Mouse (Mus musculus): ENCODE results near the gene Smug1. TPM values are rescaled to one million over a fixed set of nuclear protein-coding genes. Genes with fewer than 3 reads are reported as not detected.
A peak's percentile ranks its signal among the peaks of the same experiment; 100 is the strongest.

The Smug1 gene
- polyA plus RNA-seq, 1 experiment from 2014 or later, result 10.6 TPM

GRCm38 (mm10) chr15:103202088-103202793 is 35.3 kb upstream of the Smug1 start:
- peak; percentile 56; the same call in 1 of the 2 replicates for ATAC-seq (ENCODE audit: low FRiP score, low TSS enrichment)
- TF ChIP-seq EP300 (optimal IDR thresholded peaks at IDR 0.05) (no peak), CTCF (IDR thresholded peaks at IDR 0.05; ENCODE audit: low read depth) (no peak)
- WGBS, result 27% methylated on average over 6 of the region's 6 CpGs

GRCm38 (mm10) chr15:103197785-103198184 is 30.9 kb upstream of the Smug1 start:
- Histone ChIP-seq H3K4me1 (replicated peaks; ENCODE audit: control insufficient read depth, insufficient read depth) (no peaks in the 10 kb centered on the region), H3K27me3 (ENCODE audit: control insufficient read depth, insufficient read depth, low read length) (no peaks in the 10 kb centered on the region), H3K4me2 (replicated peaks; ENCODE audit: low read depth) (no peak overlapping the region), H3K4me3 (ENCODE audit: low read depth, low read length) (no peak overlapping the region), H3K36me3 (ENCODE audit: control insufficient read depth, insufficient read depth, low read length) (peaks cover 15% of the 10 kb centered on the region; the same call in 1 of the 2 replicates), H3K9me3 (ENCODE audit: control insufficient read depth, low read length) (no peaks in the 10 kb centered on the region), H3K27ac (replicated peaks) (no peak overlapping the region), H3K9ac (ENCODE audit: low read length) (no peak overlapping the region)
- no peak for ATAC-seq (ENCODE audit: low FRiP score, low TSS enrichment)
- no peak for DNase-seq (ENCODE audit: low spot score)
- 63% methylated on average over 4 of the region's 4 CpGs for WGBS
- TF ChIP-seq CTCF (IDR thresholded peaks at IDR 0.05; ENCODE audit: low read depth), result no peak
- TF ChIP-seq EP300 (optimal IDR thresholded peaks at IDR 0.05), result no peak

More at GRCm38 (mm10) chr15:103202088-103202793, 35.3 kb upstream of the Smug1 start:
- peak; percentile 22 for DNase-seq (ENCODE audit: low spot score)
- H3K27me3 ChIP-seq (ENCODE audit: control insufficient read depth, insufficient read depth, low read length), result no peaks in the 10 kb centered on the region
- no peak overlapping the region for H3K4me3 ChIP-seq (ENCODE audit: low read depth, low read length)
- no peak overlapping the region for H3K9ac ChIP-seq (ENCODE audit: low read length)
- H3K36me3 ChIP-seq (ENCODE audit: control insufficient read depth, insufficient read depth, low read length), result peaks cover 11% of the 10 kb centered on the region; the same call in 1 of the 2 replicates
- H3K27ac ChIP-seq (replicated peaks), result peak overlapping the region; percentile 49; the same call in 1 of the 2 replicates
- H3K9me3 ChIP-seq (ENCODE audit: control insufficient read depth, low read length), result no peaks in the 10 kb centered on the region
- H3K4me1 ChIP-seq (replicated peaks; ENCODE audit: control insufficient read depth, insufficient read depth), result no peaks in the 10 kb centered on the region
- H3K4me2 ChIP-seq (replicated peaks; ENCODE audit: low read depth), result no peak overlapping the region

- WGBS, result 54% methylated on average over 1 of the region's 1 CpGs
- peaks cover 20% of the 10 kb centered on the region; the same call in 1 of the 2 replicates for H3K36me3 ChIP-seq (ENCODE audit: control insufficient read depth, insufficient read depth, low read length)
Measured at GRCm38 (mm10) chr15:103196835-103197234, 29.9 kb upstream of the Smug1 start.

GRCm38 (mm10) chr15:103193606-103194005 is 26.7 kb upstream of the Smug1 start:
- DNase-seq (ENCODE audit: low spot score), result no peak
- peaks cover 15% of the 10 kb centered on the region; the same call in 1 of the 2 replicates for H3K36me3 ChIP-seq (ENCODE audit: control insufficient read depth, insufficient read depth, low read length)
- no peak overlapping the region for H3K27ac ChIP-seq (replicated peaks)
- WGBS, result 76% methylated on average over 2 of the region's 2 CpGs
- H3K27me3 ChIP-seq (ENCODE audit: control insufficient read depth, insufficient read depth, low read length), result no peaks in the 10 kb centered on the region
- H3K4me3 ChIP-seq (ENCODE audit: low read depth, low read length), result no peak overlapping the region
- no peaks in the 10 kb centered on the region for H3K9me3 ChIP-seq (ENCODE audit: control insufficient read depth, low read length)
- ATAC-seq (ENCODE audit: low FRiP score, low TSS enrichment), result no peak
- no peaks in the 10 kb centered on the region for H3K4me1 ChIP-seq (replicated peaks; ENCODE audit: control insufficient read depth, insufficient read depth)
- no peak overlapping the region for H3K4me2 ChIP-seq (replicated peaks; ENCODE audit: low read depth)
- H3K9ac ChIP-seq (ENCODE audit: low read length), result no peak overlapping the region
- TF ChIP-seq EP300 (optimal IDR thresholded peaks at IDR 0.05) (no peak), CTCF (IDR thresholded peaks at IDR 0.05; ENCODE audit: low read depth) (no peak)

More at GRCm38 (mm10) chr15:103196835-103197234, 29.9 kb upstream of the Smug1 start:
- Histone ChIP-seq H3K9ac (ENCODE audit: low read length) (no peak overlapping the region), H3K27me3 (ENCODE audit: control insufficient read depth, insufficient read depth, low read length) (no peaks in the 10 kb centered on the region), H3K4me2 (replicated peaks; ENCODE audit: low read depth) (no peak overlapping the region), H3K9me3 (ENCODE audit: control insufficient read depth, low read length) (no peaks in the 10 kb centered on the region), H3K4me3 (ENCODE audit: low read depth, low read length) (no peak overlapping the region), H3K27ac (replicated peaks) (no peak overlapping the region), H3K4me1 (replicated peaks; ENCODE audit: control insufficient read depth, insufficient read depth) (no peaks in the 10 kb centered on the region)
- ATAC-seq (ENCODE audit: low FRiP score, low TSS enrichment) (no peak), DNase-seq (ENCODE audit: low spot score) (no peak)
- no peak for TF ChIP-seq EP300 (optimal IDR thresholded peaks at IDR 0.05)
- no peak for TF ChIP-seq CTCF (IDR thresholded peaks at IDR 0.05; ENCODE audit: low read depth)

GRCm38 (mm10) chr15:103190531-103191462 is 23.9 kb upstream of the Smug1 start:
- Histone ChIP-seq H3K4me1 (replicated peaks; ENCODE audit: control insufficient read depth, insufficient read depth) (no peaks in the 10 kb centered on the region), H3K4me3 (ENCODE audit: low read depth, low read length) (no peak overlapping the region), H3K36me3 (ENCODE audit: control insufficient read depth, insufficient read depth, low read length) (peaks cover 11% of the 10 kb centered on the region; the same call in 1 of the 2 replicates), H3K4me2 (replicated peaks; ENCODE audit: low read depth) (no peak overlapping the region), H3K27ac (replicated peaks) (no peak overlapping the region), H3K27me3 (ENCODE audit: control insufficient read depth, insufficient read depth, low read length) (no peaks in the 10 kb centered on the region), H3K9ac (ENCODE audit: low read length) (no peak overlapping the region), H3K9me3 (ENCODE audit: control insufficient read depth, low read length) (no peaks in the 10 kb centered on the region)
- ATAC-seq (ENCODE audit: low FRiP score, low TSS enrichment), result no peak
- peak; percentile 62 for DNase-seq (ENCODE audit: low spot score)
- WGBS, result 61% methylated on average over 10 of the region's 10 CpGs
- TF ChIP-seq CTCF (IDR thresholded peaks at IDR 0.05; ENCODE audit: low read depth), result peak; percentile 83
- no peak for TF ChIP-seq EP300 (optimal IDR thresholded peaks at IDR 0.05)

Data from stomach, postnatal 0 days (tissue).